Mouse (Mus musculus): ENCODE data around the gene Tgm2.

The Tgm2 gene

GRCm38 (mm10) chr2:158146223-158146622 is at the start of gene Tgm2:
Tgm2 (minus strand) TSS chr2:158146436.
- peak; percentile 98 for DNase-seq

DNA sequence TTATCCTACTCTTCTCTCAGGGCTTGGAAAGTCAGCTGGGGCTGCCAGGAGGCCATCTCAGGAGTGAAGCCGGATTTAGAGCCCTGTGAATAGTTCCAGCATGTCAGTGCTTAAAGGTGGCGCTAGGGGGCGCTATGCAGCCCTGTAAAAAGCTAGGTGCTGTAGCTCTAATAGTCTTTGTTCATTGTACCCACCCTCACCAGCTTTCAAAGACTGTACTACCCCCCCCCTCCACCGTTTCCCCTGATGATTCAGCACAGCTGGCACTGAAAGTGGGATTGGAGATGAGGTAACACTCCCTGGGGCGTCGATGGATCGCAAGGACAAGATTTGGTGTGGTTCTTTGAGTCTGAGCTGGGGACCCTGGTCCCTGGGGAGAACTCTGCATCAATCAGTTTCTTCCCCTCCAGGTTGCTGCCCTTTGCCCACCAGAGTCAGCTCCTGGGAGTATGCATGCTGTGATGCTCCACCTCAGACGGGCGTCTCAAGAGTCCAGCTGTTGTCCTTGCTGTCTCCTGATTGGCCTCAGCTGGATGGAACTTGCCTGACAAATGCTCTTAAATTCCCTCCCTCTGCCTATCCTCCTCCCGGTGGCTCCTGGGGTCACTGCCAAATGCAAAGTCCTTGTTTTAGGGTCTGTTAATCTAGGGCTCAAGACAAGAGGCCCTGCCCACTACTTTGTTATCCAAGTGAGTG is 48.9 kb upstream of the Tgm2 start:
- DNase-seq = peak; percentile 48

- no peak for DNase-seq
Observed at GRCm38 (mm10) chr2:158193611-158194336, 47.5 kb upstream of the Tgm2 start.

DNA sequence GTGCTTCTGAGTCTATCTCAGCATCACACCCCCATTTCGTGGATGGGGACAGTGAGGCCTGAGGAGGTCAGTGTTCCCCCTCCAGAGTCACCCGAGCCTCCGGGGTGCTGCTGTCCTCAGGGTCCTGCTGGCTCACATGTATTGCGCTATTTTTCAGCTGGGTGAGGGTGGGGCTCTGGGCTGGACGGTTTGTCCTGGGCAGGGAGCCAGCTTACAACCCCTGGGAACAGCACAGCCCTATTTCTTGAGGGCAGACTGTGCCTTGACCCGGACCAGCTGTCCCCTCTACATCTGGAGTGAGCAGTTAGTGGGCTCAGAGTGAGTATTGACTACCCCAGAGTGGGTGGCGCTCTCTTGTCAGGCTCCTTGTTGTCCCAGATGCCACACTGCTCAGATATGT is 44.9 kb upstream of the Tgm2 start:
- DNase-seq = no peak

DNA sequence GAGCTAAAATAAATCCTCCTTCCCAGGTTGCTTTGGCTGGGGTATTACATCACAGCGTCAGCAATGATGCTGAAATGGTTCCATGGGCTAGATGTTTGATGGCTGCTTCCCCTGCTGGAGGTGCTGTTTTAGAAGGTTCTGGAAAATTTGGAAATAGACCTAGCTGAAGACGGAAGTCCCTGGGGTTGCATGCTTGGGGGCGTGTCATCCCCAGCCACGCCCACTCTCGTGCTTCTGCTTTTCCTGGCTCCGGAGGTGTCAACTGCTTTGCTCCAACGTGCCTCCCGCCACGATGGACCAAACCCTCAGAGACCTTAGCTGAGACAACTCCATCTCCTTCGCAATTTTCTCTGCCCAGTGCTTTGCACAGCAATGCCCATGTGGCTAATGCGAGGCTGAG is 43.2 kb upstream of the Tgm2 start:
- DNase-seq = no peak

GRCm38 (mm10) chr2:158186206-158186871 is 40.1 kb upstream of the Tgm2 start:
- no peak for DNase-seq

DNA sequence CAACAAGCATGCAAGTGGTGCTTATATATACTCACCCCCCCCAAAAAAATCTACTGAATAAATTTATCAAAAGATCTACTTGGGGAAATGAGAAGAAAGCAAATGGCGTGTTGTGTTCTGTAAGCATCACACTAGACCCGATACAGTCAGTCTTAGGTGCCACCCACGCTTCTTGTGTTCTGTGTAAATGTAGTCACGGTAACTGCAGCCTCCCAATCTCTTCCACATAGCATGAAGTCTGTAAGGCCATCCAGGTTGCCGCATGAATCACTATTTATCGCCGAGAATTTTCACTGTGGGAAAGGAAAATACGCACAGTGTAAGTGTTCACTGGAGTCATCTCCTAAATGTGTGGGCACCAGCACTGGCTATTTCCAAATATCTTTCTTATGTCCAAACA is 37.0 kb upstream of the Tgm2 start:
- no peak for DNase-seq

DNA sequence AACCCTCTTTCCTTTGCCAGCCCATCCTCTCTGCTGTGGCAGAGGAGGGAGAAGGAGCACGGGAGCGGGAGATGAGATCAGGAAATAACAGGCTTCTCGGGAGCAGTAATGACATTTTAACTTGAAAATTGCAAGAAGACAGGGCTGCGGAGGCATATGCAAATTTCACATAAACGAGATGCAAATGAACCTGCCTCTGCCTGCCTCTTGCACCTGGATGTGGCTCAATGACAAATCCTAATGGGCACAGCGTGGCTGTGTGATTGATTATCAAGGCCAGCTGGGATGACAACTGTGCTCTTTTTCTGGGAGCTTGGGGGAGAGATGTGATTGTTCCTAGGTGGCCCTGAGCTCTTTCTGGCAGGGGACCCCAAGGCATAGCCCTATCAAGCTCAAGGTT is 35.7 kb upstream of the Tgm2 start:
- DNase-seq = no peak

GRCm38 (mm10) chr2:158180797-158181196 is 34.6 kb upstream of the Tgm2 start:
- DNase-seq = peak; percentile 82

- DNase-seq = no peak
Observed at GRCm38 (mm10) chr2:158179370-158180111, 33.3 kb upstream of the Tgm2 start.

GRCm38 (mm10) chr2:158178696-158179369 is 32.6 kb upstream of the Tgm2 start:
- DNase-seq = peak; percentile 87

DNA sequence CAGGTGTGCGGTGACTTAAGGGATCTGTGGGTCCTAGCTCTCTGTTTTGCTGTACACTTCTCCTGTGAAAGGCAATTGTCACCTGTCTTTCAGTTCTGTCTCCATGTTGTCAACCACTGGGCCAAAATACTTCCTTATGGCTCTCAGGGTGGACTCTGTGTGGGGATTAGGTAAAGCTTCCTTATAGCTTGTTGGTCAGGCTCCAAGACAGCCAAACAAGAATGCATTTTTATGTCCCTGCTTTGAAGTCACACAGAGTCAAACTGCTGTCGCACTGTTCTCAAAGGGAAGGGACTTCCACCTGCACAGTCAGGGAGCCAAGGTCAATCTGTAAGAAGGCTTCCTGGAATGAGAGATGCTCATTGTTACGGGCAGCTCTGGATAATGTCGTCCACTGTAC is 31.9 kb upstream of the Tgm2 start:
- DNase-seq = no peak

GRCm38 (mm10) chr2:158177574-158177973 is 31.3 kb upstream of the Tgm2 start:
- DNase-seq = no peak

GRCm38 (mm10) chr2:158176763-158177162 is 30.5 kb upstream of the Tgm2 start:
- DNase-seq = peak; percentile 6

DNA sequence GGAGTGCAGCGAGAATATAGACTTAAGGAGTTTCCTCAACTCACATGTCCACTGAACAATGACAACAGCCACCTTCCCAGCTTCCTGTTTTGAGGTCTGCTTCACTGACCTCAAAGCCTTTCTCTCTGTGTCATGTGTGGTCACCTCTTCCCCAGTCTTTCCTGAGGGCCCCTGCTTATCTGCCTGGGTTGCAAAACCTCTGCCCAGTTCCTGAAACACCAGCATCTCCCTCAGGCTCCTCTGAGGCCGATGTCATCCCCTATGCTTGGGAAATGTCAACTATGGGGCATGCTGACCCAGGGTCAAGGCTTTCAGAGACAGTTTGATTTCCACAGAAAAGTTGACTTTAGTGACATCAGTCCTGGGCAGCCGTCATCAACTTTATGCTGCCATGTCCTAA is 29.2 kb upstream of the Tgm2 start:
- DNase-seq = peak; percentile 56

DNA sequence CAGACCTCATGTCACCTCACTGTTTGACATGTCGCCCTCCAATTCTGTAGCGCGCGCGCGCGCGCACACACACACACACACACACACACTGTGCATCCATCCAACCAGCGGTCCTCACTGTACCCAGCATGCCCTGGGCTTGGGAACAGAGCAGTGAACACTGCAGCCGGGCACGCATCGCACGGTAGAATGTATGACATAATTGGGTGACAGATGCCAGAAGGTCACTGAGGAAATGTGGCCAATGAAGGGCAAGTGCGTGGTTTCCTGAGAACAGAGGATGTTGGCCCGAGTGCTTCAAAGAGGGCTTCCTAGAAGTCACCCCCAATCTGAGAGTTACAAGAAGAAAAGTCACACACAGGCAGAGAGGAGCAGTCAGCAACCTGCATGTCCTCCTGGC is 28.7 kb upstream of the Tgm2 start:
- no peak for DNase-seq

GRCm38 (mm10) chr2:158174438-158174837 is 28.2 kb upstream of the Tgm2 start:
- no peak for DNase-seq

DNA sequence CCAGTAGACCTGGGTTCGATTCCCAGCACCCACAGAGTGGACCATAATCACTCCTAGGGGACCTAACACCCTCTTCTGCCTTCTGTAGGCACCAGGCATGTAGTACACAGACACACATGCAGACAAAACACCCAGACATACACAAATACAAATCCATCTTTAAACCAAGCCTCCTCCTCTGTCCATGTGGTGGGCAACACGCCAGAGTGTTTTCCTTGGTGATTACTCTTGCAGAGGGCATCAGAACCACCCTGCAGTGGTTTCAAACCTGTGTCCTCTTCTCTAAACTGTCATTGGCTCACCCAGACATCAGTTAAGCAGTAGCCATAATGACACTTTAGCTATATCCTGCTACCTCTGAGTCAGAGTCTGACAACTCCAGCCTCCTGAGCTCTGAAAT is 24.2 kb upstream of the Tgm2 start:
- no peak for DNase-seq

GRCm38 (mm10) chr2:158169771-158170170 is 23.5 kb upstream of the Tgm2 start:
- DNase-seq = no peak

- DNase-seq = no peak
Observed at GRCm38 (mm10) chr2:158169351-158169750, 23.1 kb upstream of the Tgm2 start.

DNA sequence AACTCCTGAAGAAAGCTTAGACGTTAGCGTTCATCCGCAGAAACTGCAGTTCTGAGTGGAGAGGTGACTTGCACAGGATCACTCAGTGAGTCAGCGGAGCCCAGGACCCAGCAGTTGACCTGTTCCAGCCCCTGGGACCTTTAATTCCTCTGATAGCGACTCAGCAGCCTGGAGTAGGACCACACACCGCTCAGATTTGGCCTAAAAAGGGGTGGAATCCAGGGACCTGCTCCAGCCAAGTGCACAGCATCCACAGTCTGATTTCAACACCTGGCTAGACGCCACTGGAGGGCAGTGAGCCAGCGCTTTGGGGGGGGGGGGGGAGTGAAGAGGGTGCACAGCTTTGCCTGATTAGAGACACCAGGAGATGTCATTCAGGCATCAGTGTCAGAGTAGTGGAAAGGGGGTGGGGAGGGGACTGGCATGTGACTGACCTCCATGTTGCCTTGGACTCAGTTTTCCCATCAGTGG is 22.5 kb upstream of the Tgm2 start:
- no peak for DNase-seq

DNA sequence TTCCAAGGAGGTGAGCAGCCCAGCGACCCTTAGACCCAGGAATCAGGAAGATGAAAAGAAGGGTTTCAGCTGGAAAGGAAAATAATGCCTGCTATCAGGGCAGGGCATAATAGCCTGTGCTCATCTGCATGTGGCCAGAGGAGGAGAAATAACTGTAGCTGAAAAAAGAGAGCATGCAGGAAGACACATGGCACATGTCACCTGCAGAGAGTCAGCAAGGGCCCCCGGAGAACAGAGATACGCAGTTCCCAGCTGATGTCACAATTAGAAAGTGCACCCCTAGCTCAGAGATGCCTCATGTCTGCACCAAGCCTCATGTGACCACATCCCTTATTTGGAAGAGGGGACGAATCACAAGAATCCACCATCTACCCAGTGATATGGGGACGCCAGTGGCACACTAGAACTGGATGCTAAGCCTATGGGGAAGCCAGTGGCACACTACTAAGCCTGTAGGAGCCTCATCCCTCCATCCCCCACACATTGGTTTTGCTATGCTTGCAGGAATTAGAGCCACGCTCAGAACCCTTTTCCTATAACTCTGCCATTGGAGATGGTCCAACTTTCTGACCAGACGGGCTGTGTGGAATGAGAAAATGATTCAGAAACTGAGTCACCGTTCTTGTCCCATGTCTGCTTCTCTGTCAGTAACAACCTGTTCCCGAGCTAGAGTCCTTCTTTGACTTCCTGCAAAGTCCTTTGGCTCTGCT is 21.4 kb upstream of the Tgm2 start:
- DNase-seq = no peak

Data from liver (tissue).